Mouse (Mus musculus) myocyte (in vitro differentiated cells): ENCODE measurements at regions not wholly inside any gene's neighbourhood (a gene's known extent, or its start where the extent isn't known, plus 50 kb on each side); places are given as distances from the start of the nearest gene placed in this dataset.

Experiments used
- H3K27me3 ChIP-seq: one replicate; pipeline ENCODE4 v1.6.1; 2011; ENCODE audit not compliant: control insufficient read depth, insufficient read depth, insufficient read length
- H3K36me3 ChIP-seq: one replicate; pipeline ENCODE4 v1.6.1; 2011; ENCODE audit not compliant: control insufficient read depth, insufficient read depth
- H3K4me2 ChIP-seq: one replicate; pipeline ENCODE4 v1.6.1; 2011; ENCODE audit warnings: low read depth, control low read depth
- H3K4me3 ChIP-seq: one replicate; pipeline ENCODE4 v1.5.1; 2011; ENCODE audit warnings: mild to moderate bottlenecking, control low read depth, moderate library complexity
- H3K79me2 ChIP-seq: one replicate; pipeline ENCODE4 v1.6.1; 2011; ENCODE audit not compliant: control insufficient read depth, insufficient read depth
- H3ac ChIP-seq: one replicate; pipeline ENCODE4 v1.6.1; 2011; ENCODE audit not compliant: control insufficient read depth, insufficient read length
- CEBPB ChIP-seq: IDR thresholded peaks from 2 replicates; pipeline ENCODE4 v1.6.1; 2011; ENCODE audit warnings: mild to moderate bottlenecking, moderate library complexity; ENCODE audit not compliant: poor library complexity, insufficient read depth, severe bottlenecking
- E2F4 ChIP-seq: IDR thresholded peaks from one replicate; pipeline ENCODE4 v1.6.1; 2011; ENCODE audit warnings: mild to moderate bottlenecking, control low read depth, moderate library complexity; ENCODE audit not compliant: insufficient read depth
- MAX ChIP-seq: IDR thresholded peaks from one replicate; pipeline ENCODE4 v1.6.1; 2011; ENCODE audit warnings: low read depth, mild to moderate bottlenecking, control low read depth
- MYOD1 ChIP-seq, 3 experiments: IDR thresholded peaks; one replicate each; pipeline ENCODE4 v1.6.1; 2011; ENCODE audit warnings: control low read depth in 2 of 3, low read depth in 2 of 3, mild to moderate bottlenecking in 2 of 3, moderate library complexity in 1 of 3; ENCODE audit not compliant: insufficient read length in 2 of 3, control insufficient read depth in 1 of 3
- MYOG ChIP-seq, 3 experiments: IDR thresholded peaks; one replicate each; pipeline ENCODE4 v1.6.1; 2011; ENCODE audit warnings: control low read depth in 2 of 3, low read depth in 2 of 3, mild to moderate bottlenecking in 2 of 3; ENCODE audit not compliant: insufficient read length in 2 of 3, control insufficient read depth in 1 of 3, insufficient read depth in 1 of 3
- POLR2A ChIP-seq: IDR thresholded peaks from one replicate; pipeline ENCODE4 v1.6.1; 2011; ENCODE audit warnings: low read depth, mild to moderate bottlenecking, control low read depth, moderate library complexity; ENCODE audit not compliant: insufficient read length
- POLR2AphosphoS2 ChIP-seq: IDR thresholded peaks from one replicate; pipeline ENCODE4 v1.6.1; 2011; ENCODE audit warnings: low read depth, control low read depth; ENCODE audit not compliant: insufficient read length
- REST ChIP-seq: IDR thresholded peaks from one replicate; pipeline ENCODE4 v1.6.1; 2011; ENCODE audit warnings: mild to moderate bottlenecking, control low read depth, moderate library complexity; ENCODE audit not compliant: insufficient read depth, insufficient read length
- SRF ChIP-seq: IDR thresholded peaks from one replicate; pipeline ENCODE4 v1.6.1; 2011; ENCODE audit warnings: low read depth; ENCODE audit not compliant: control insufficient read depth, insufficient read length
- TCF12 ChIP-seq: IDR thresholded peaks from one replicate; pipeline ENCODE4 v1.6.1; 2011; ENCODE audit warnings: mild to moderate bottlenecking, control low read depth; ENCODE audit not compliant: poor library complexity, insufficient read depth, severe bottlenecking
- TCF3 ChIP-seq: IDR thresholded peaks from one replicate; pipeline ENCODE4 v1.6.1; 2011; ENCODE audit warnings: low read depth, control low read depth; ENCODE audit not compliant: insufficient read length
- USF1 ChIP-seq: IDR thresholded peaks from one replicate; pipeline ENCODE4 v1.6.1; 2011; ENCODE audit warnings: low read depth, mild to moderate bottlenecking, control low read depth, moderate library complexity

GRCm38 (mm10) chr4:47954576-47955305 lies 90.2 kb upstream of the Nr4a3 start:
- H3K4me3 ChIP-seq, result no peak overlapping the region
- no peaks in the 10 kb centered on the region for H3K27me3 ChIP-seq
- no peak overlapping the region for H3ac ChIP-seq
- no peaks in the 10 kb centered on the region for H3K79me2 ChIP-seq
- H3K36me3 ChIP-seq, result no peaks in the 10 kb centered on the region
- TF ChIP-seq E2F4 (no peak), USF1 (no peak), TCF3 (no peak), REST (no peak), POLR2A (no peak), POLR2AphosphoS2 (no peak), MAX (no peak), SRF (no peak), CEBPB (no peak), MYOD1 (IDR thresholded peaks at IDR 0.05; ENCODE audit: control insufficient read depth in 1 of 3, insufficient read length in 2 of 3, low read depth in 2 of 3) (no peak)
- H3K4me2 ChIP-seq, result no peak overlapping the region

- TF ChIP-seq USF1, result no peak
- no peak for TF ChIP-seq POLR2A
- TF ChIP-seq MAX, result no peak
- no peak for TF ChIP-seq CEBPB
- TF ChIP-seq POLR2AphosphoS2, result no peak
- TF ChIP-seq MYOG (IDR thresholded peaks at IDR 0.05; ENCODE audit: control insufficient read depth in 1 of 3, insufficient read depth in 1 of 3, insufficient read length in 2 of 3, low read depth in 2 of 3), result no peak
- TF ChIP-seq TCF3, result no peak
- TF ChIP-seq SRF, result no peak
- TF ChIP-seq REST, result no peak
- TF ChIP-seq E2F4, result no peak
- no peak for TF ChIP-seq TCF12
- no peak for TF ChIP-seq MYOD1 (IDR thresholded peaks at IDR 0.05; ENCODE audit: control insufficient read depth in 1 of 3, insufficient read length in 2 of 3, low read depth in 2 of 3)
- H3K36me3 ChIP-seq, result no peaks in the 10 kb centered on the region
- no peak overlapping the region for H3K4me2 ChIP-seq
- H3K4me3 ChIP-seq, result no peak overlapping the region
- H3K27me3 ChIP-seq, result no peaks in the 10 kb centered on the region
- no peak overlapping the region for H3ac ChIP-seq
- no peaks in the 10 kb centered on the region for H3K79me2 ChIP-seq
These were observed 80.3 kb upstream of the Nr4a3 start for GRCm38 (mm10) chr4:47964630-47965029.

- H3ac ChIP-seq, result no peak overlapping the region
- no peak overlapping the region for H3K4me3 ChIP-seq
- no peak for TF ChIP-seq POLR2A
- TF ChIP-seq E2F4, result no peak
- TF ChIP-seq TCF3, result no peak
- no peak for TF ChIP-seq MYOD1 (IDR thresholded peaks at IDR 0.05; ENCODE audit: control insufficient read depth in 1 of 3, insufficient read length in 2 of 3, low read depth in 2 of 3)
- no peak for TF ChIP-seq POLR2AphosphoS2
- TF ChIP-seq REST, result no peak
- TF ChIP-seq CEBPB, result no peak
- TF ChIP-seq MAX, result no peak
- TF ChIP-seq MYOG (IDR thresholded peaks at IDR 0.05; ENCODE audit: control insufficient read depth in 1 of 3, insufficient read depth in 1 of 3, insufficient read length in 2 of 3, low read depth in 2 of 3), result no peak
- TF ChIP-seq SRF, result no peak
- no peak for TF ChIP-seq TCF12
- TF ChIP-seq USF1, result no peak
- H3K27me3 ChIP-seq, result no peaks in the 10 kb centered on the region
- no peaks in the 10 kb centered on the region for H3K36me3 ChIP-seq
- no peak overlapping the region for H3K4me2 ChIP-seq
- H3K79me2 ChIP-seq, result no peaks in the 10 kb centered on the region
These were observed 73.1 kb upstream of the Nr4a3 start for GRCm38 (mm10) chr4:47971861-47972260.

GRCm38 (mm10) chr4:47979579-47980313 lies 65.2 kb upstream of the Nr4a3 start:
- TF ChIP-seq POLR2AphosphoS2, result no peak
- no peak for TF ChIP-seq E2F4
- no peak for TF ChIP-seq MYOD1 (IDR thresholded peaks at IDR 0.05; ENCODE audit: control insufficient read depth in 1 of 3, insufficient read length in 2 of 3, low read depth in 2 of 3)
- no peak for TF ChIP-seq CEBPB
- no peak for TF ChIP-seq POLR2A
- no peak for TF ChIP-seq USF1
- TF ChIP-seq REST, result no peak
- no peak for TF ChIP-seq TCF3
- no peak for TF ChIP-seq SRF
- no peaks in the 10 kb centered on the region for H3K27me3 ChIP-seq
- H3ac ChIP-seq, result no peak overlapping the region
- H3K36me3 ChIP-seq, result no peaks in the 10 kb centered on the region
- no peak overlapping the region for H3K4me2 ChIP-seq
- no peaks in the 10 kb centered on the region for H3K79me2 ChIP-seq
- H3K4me3 ChIP-seq, result no peak overlapping the region
